ENCODE assay signal across 21 mouse cellular contexts in genomic region chr5:125446344-125446743, GRCm38 (mm10). TPM values are rescaled to one million over a fixed set of nuclear protein-coding genes. Genes with fewer than 3 reads are reported as not detected.
"Had no signal": no experiment of that assay in that cellular context is flagged by ENCODE, and none has a peak within 500 bp of the region (broad histone marks: within the 10 kb centered on the region; RNA-seq: fewer than 3 reads in every experiment).

No protein-coding gene starts in this region.

- H3K27ac ChIP-seq: kidney, postnatal 0 days; limb, embryonic 10.5 days; limb, embryonic 13.5 days; liver, embryonic 13.5 days; macrophage; midbrain, embryonic 12.5 days; midbrain, embryonic 15.5 days; neural tube, embryonic 13.5 days had no signal

- H3K4me3 ChIP-seq: limb, embryonic 10.5 days; limb, embryonic 13.5 days; liver, embryonic 13.5 days; midbrain, embryonic 12.5 days; midbrain, embryonic 15.5 days; myocyte; neural tube, embryonic 13.5 days had no signal

- DNase-seq: kidney, adult 2 months; kidney, postnatal 25 days; liver, embryonic 13.5 days; liver, postnatal 0 days; lung, embryonic 14.5 days; retina, postnatal 1 day; right cerebral cortex, postnatal 14 days; thymus, adult 2 months; thymus, postnatal 14 days; thymus, postnatal 4 days had no signal

RNA-seq across cellular contexts. Expression of gene Gm10382, which starts 57.2 kb away (rescaled TPM):
- total RNA-seq: liver, adult 2 months; monocyte, adult 5-6 weeks had no signal
- polyA plus RNA-seq: large intestine, adult 2 months; macrophage had no signal
